8 mouse cellular contexts compared by ENCODE assay signal in the genomic region with DNA sequence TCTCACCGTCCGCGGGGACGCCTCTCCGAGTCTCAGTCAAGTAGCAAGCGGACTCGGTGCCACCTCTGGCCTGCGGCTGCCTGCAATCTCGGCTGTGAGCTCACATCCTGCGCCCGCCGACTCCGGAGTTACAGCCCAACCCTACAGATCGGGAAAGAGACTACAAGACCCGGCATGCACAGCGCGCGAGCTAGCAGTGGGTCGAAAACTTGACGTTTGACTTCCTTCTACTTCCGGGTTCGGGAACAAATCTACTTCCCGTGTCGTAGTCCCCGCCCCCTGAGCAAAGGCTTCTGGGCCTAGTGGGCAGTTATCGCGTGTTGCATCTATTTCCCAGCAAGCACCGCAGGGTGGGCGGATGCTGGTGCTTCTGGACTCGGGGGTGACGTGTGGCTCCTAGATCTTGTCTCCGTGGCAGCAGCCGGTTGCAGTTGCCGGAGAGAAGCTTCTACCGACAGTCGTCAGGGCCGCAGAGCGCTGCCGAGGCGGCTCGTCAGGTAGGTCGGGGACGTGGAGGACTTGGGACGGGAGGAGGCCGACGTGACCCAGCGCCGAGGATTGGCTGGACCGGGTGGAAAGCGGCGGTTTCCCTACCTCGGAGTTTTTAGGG. TPM values are rescaled to one million over a fixed set of nuclear protein-coding genes. Genes with fewer than 3 reads are reported as not detected.
A peak's percentile ranks its signal among the peaks of the same experiment; 100 is the strongest.
DNase-seq lines count a peak whose midpoint lies in the region; ATAC-seq and TF ChIP-seq lines count a peak whose summit lies in the region.

A gene (minus strand): TSS at position 253 of the 610 bp plus-strand sequence.
A gene (plus strand): TSS at position 282 of the 610 bp plus-strand sequence.

- TF ChIP-seq CTCF in lung, adult 2 months (IDR thresholded peaks at IDR 0.05; ENCODE audit: insufficient read depth, low read length), result no peak

- peaks cover 14% of the 10 kb centered on the region for H3K36me3 ChIP-seq in ES-E14 (ENCODE audit: control insufficient read depth, insufficient read depth, low read length, poor library complexity, severe bottlenecking)
- peaks cover 25% of the 10 kb centered on the region for H3K36me3 ChIP-seq in forebrain, embryonic 15.5 days

- intact Hi-C loops in heart, postnatal 25 days (cut with DNase I), result no loop called here

- in situ Hi-C loops in ES-E14 (cut with MboI; ENCODE audit: low sequenced_read_pairs in 2 of 2, unreplicated experiment in 2 of 2), result no loop called here

- 0 out of 2 replicates have a peak within 1 kb of the TSS, but pooled peaks have one; percentile 25 for H3K27ac ChIP-seq in ES-E14 (ENCODE audit: insufficient read depth, low read depth, low read length, poor library complexity, severe bottlenecking)
- peak within 1 kb of the TSS; percentile 92 for H3K27ac ChIP-seq in forebrain, embryonic 15.5 days (replicated peaks)

- ATAC-seq in forebrain, embryonic 15.5 days (replicated peaks), result peak; percentile 99
- peak; percentile 96 for ATAC-seq in neutrophil, adult 5-6 weeks (ENCODE audit: extremely low read depth, insufficient number of reproducible peaks, low FRiP score, poor library complexity, severe bottlenecking)

- H3K4me3 ChIP-seq in ES-E14 (ENCODE audit: insufficient read depth in 1 of 2, low read depth in 1 of 2, low read length in 2 of 2, poor library complexity in 1 of 2, severe bottlenecking in 1 of 2), result peak within 1 kb of the TSS; percentile 83
- H3K4me3 ChIP-seq in forebrain, embryonic 15.5 days, result peak within 1 kb of the TSS; percentile 55
- peak within 1 kb of the TSS; percentile 98 for H3K4me3 ChIP-seq in lung, adult 2 months (replicated peaks; ENCODE audit: extremely low read depth, low read depth, low read length)

- H3K27me3 ChIP-seq in forebrain, embryonic 15.5 days, result no peaks in the 10 kb centered on the region

- WGBS in forebrain, embryonic 15.5 days, result under 1% methylated on average over 52 of the region's 52 CpGs
- under 1% methylated on average over 52 of the region's 52 CpGs for WGBS in lung, adult 2 months

- no peaks in the 10 kb centered on the region for H3K9me3 ChIP-seq in ES-E14 (ENCODE audit: control insufficient read depth, insufficient read depth, low read depth, low read length)
- no peaks in the 10 kb centered on the region for H3K9me3 ChIP-seq in forebrain, embryonic 15.5 days

- peak; percentile 95 for TF ChIP-seq POLR2A in lung, adult 2 months (IDR thresholded peaks at IDR 0.05; ENCODE audit: borderline replicate concordance, extremely low read depth, low read depth, low read length)

- peak within 1 kb of the TSS; percentile 89 for H3K9ac ChIP-seq in ES-E14 (ENCODE audit: insufficient read depth, low read depth, low read length, poor library complexity, severe bottlenecking)
- H3K9ac ChIP-seq in forebrain, embryonic 15.5 days (replicated peaks), result peak within 1 kb of the TSS; percentile 76

- H3K4me2 ChIP-seq in forebrain, embryonic 15.5 days (replicated peaks), result peak within 1 kb of the TSS; percentile 71

- peak; percentile 99 for DNase-seq in ES-E14 (ENCODE audit: low read depth, low spot score)
- peak; percentile 98 for DNase-seq in cerebellum, adult 11-12 months
- DNase-seq in heart, postnatal 25 days (ENCODE audit: low spot score), result peak; percentile 97
- peak; percentile 98 to 99 for DNase-seq in layer of hippocampus, adult 18-20 months (ENCODE audit: low spot score in 2 of 2)
- peak; percentile 96 for DNase-seq in lung, adult 2 months
- DNase-seq in thymus, adult 18-20 months, result peak; percentile 97 to 99

- H3K4me1 ChIP-seq in ES-E14 (ENCODE audit: control insufficient read depth in 2 of 2, insufficient read depth in 2 of 2, low read length in 2 of 2, poor library complexity in 1 of 2), result 0 out of 4 replicates have a peak, but pooled peaks cover 0 to 2% of the 10 kb centered on the region in 2 experiments
- H3K4me1 ChIP-seq in forebrain, embryonic 15.5 days, result peaks cover 27% of the 10 kb centered on the region
- H3K4me1 ChIP-seq in lung, adult 2 months (ENCODE audit: control insufficient read depth, insufficient read depth, low read length), result peaks cover 10% of the 10 kb centered on the region

TF ChIP-seq in ES-E14, 5 proteins besides CTCF, POLR2A, EP300 and RAD21:
- TF ChIP-seq MAFK (IDR thresholded peaks at IDR 0.05; ENCODE audit: insufficient read depth, low read depth, low read length) (no peak), HCFC1 (IDR thresholded peaks at IDR 0.05; ENCODE audit: borderline replicate concordance, insufficient read depth, low read length) (peak; percentile 96), CHD2 (IDR thresholded peaks at IDR 0.05; ENCODE audit: low read depth, low read length) (peak; percentile 90), ZC3H11A (IDR thresholded peaks at IDR 0.05; ENCODE audit: borderline replicate concordance, low read depth, low read length) (no peak)

RNA-seq across cellular contexts. Expression of the first gene that starts in this region (rescaled TPM):
- 18.0 and 28.3 TPM in 2 replicates for total RNA-seq in ES-E14 (2012; rRNA removed)
- 66.8 and 67.1 TPM in 2 replicates for polyA plus RNA-seq in forebrain, embryonic 15.5 days (2015; fragmentation: Nextera tagmentation; extraction: Ambion mirVana)
- 10 to 100 TPM; 39.1 to 41.9 TPM for total RNA-seq in heart, postnatal 25 days (2021)
- 10 to 100 TPM; 29.1 to 29.8 TPM for total RNA-seq in layer of hippocampus, adult 18-20 months (2021)
- polyA plus RNA-seq in lung, adult 2 months (2012; rRNA removed), result 71.3 and 81.7 TPM in 2 replicates
- total RNA-seq in neutrophil, adult 5-6 weeks (2017), result 7.4 and 7.6 TPM in 2 replicates

RNA-seq across cellular contexts. Expression of the second gene that starts in this region (rescaled TPM):
- 45.8 and 59.2 TPM in 2 replicates for total RNA-seq in ES-E14 (2012; rRNA removed)
- polyA plus RNA-seq in forebrain, embryonic 15.5 days (2015; fragmentation: Nextera tagmentation; extraction: Ambion mirVana), result 112 and 113 TPM in 2 replicates
- 10 to 100 TPM; 39.0 to 45.5 TPM for total RNA-seq in heart, postnatal 25 days (2021)
- total RNA-seq in layer of hippocampus, adult 18-20 months (2021), result 10 to 100 TPM; 73.8 to 78.2 TPM
- polyA plus RNA-seq in lung, adult 2 months (2012; rRNA removed), result 75.1 and 76.0 TPM in 2 replicates
- total RNA-seq in neutrophil, adult 5-6 weeks (2017), result 75.6 and 87.8 TPM in 2 replicates

Comparison
In these comparisons a context has a peak if more than half of its experiments do, and no peak if none do; other contexts are left out.
1. Peak in every context shown above with its lines: DNase-seq, ATAC-seq, H3K4me3 ChIP-seq and H3K27ac ChIP-seq.